Mouse (Mus musculus): ENCODE results near the gene Ddr1.

DNA sequence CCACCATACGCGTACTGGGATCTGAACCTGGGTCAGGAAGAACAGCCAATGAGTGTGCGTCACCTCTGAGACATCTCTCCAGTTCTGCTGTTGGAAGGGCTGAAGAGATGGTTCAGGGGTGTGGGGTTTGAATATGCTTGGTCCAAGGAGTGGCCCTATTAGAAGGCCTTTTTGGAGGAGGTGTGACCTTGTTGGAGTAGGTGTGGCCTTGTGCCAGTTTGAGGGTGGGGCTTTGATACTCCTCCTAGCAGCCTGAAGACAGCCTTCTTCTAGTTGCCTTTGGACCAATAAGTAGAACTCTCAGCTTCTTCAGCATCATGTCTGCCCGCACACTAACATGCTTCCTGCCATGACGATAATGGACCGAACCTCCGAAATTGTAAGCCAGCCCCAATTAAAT, 49.2 kb upstream of the Ddr1 start:
- no peak for TF ChIP-seq CTCF (IDR thresholded peaks at IDR 0.05; ENCODE audit: low read depth, low read length)
- TF ChIP-seq POLR2A (IDR thresholded peaks at IDR 0.05; ENCODE audit: extremely low read depth, insufficient read depth, low read length) = no peak
